Mouse (Mus musculus) CH12.LX (cell line): ENCODE measurements around the gene Prr19. TPM values are rescaled to one million over a fixed set of nuclear protein-coding genes. Genes with fewer than 3 reads are reported as not detected.

Experiments used
- DNase-seq: peaks from one replicate; pipeline ENCODE4 v3.0.0-alpha.2; 2013; ENCODE audit errors: extremely low read depth
- H3K27ac ChIP-seq: 2 replicates; pipeline ENCODE4 v1.5.1; 2012; ENCODE audit warnings: low read depth, mild to moderate bottlenecking, control low read depth, moderate library complexity; ENCODE audit not compliant: insufficient read depth
- H3K27me3 ChIP-seq: replicated peaks from 2 replicates; pipeline ENCODE3; 2012; ENCODE audit warnings: inconsistent platforms
- H3K36me3 ChIP-seq, 2 experiments: replicated peaks in 1 of 2; 2 replicates each; pipeline versions ENCODE3 to v1.6.1; 2012; ENCODE audit warnings: inconsistent platforms in 1 of 2, low read length in 1 of 2, mild to moderate bottlenecking in 1 of 2, mixed read lengths in 1 of 2, moderate library complexity in 1 of 2; ENCODE audit not compliant: control insufficient read depth in 1 of 2, insufficient read depth in 1 of 2
- H3K4me1 ChIP-seq, 2 experiments: 2 replicates each; pipeline ENCODE4 v1.6.1; 2012; ENCODE audit warnings: inconsistent platforms in 1 of 2, moderate library complexity in 1 of 2; ENCODE audit not compliant: insufficient read depth in 2 of 2, control insufficient read depth in 1 of 2
- H3K4me2 ChIP-seq: 2 replicates; pipeline ENCODE4 v1.6.1; 2012; ENCODE audit warnings: low read depth, mild to moderate bottlenecking, control low read depth; ENCODE audit not compliant: poor library complexity, insufficient read depth, severe bottlenecking
- H3K4me3 ChIP-seq, 3 experiments: fragments of 150-350 bp in 1 of 3; sonication (generic) in 1 of 3; replicated peaks in 1 of 3; 2 replicates each; pipeline versions ENCODE3 to v1.5.1; 2011 to 2012; ENCODE audit warnings: low read depth in 2 of 3, low read length in 2 of 3, mild to moderate bottlenecking in 2 of 3, moderate library complexity in 2 of 3, control low read depth in 1 of 3, improper control_type of control experiment in 1 of 3, inconsistent platforms in 1 of 3, mixed read lengths in 1 of 3; ENCODE audit not compliant: poor library complexity in 1 of 3
- H3K79me2 ChIP-seq: replicated peaks from 2 replicates; pipeline ENCODE4 v1.6.1; 2012; ENCODE audit warnings: mild to moderate bottlenecking, moderate library complexity; ENCODE audit not compliant: control insufficient read depth, poor library complexity, insufficient read depth, severe bottlenecking; ENCODE audit errors: extremely low read depth
- H3K9ac ChIP-seq: 2 replicates; pipeline ENCODE4 v1.6.1; 2012; ENCODE audit warnings: low read depth, mild to moderate bottlenecking, control low read depth, moderate library complexity; ENCODE audit not compliant: insufficient read depth
- H3K9me3 ChIP-seq: replicated peaks from 2 replicates; pipeline ENCODE3; 2012; ENCODE audit warnings: low read length, inconsistent platforms, mixed read lengths
- BHLHE40 ChIP-seq: IDR thresholded peaks from 2 replicates; pipeline ENCODE4 v1.6.1; 2011; ENCODE audit warnings: mild to moderate bottlenecking, low read depth, low read length, improper control_type of control experiment
- CHD1 ChIP-seq: IDR thresholded peaks from 2 replicates; pipeline ENCODE4 v1.6.1; 2012; ENCODE audit warnings: low read depth, low read length, improper control_type of control experiment, inconsistent platforms
- CHD2 ChIP-seq: IDR thresholded peaks from 2 replicates; pipeline ENCODE4 v1.6.1; 2011; ENCODE audit warnings: low read length, improper control_type of control experiment
- CTCF ChIP-seq, 2 experiments: IDR thresholded peaks in 1 of 2; conservative IDR thresholded peaks in 1 of 2; 2 replicates each; pipeline ENCODE4 v1.5.1; 2011 to 2012; ENCODE audit warnings: low read depth in 2 of 2, low read length in 2 of 2, improper control_type of control experiment in 1 of 2, inconsistent platforms in 1 of 2, mild to moderate bottlenecking in 1 of 2, moderate library complexity in 1 of 2
- E2F4 ChIP-seq: IDR thresholded peaks from 2 replicates; pipeline ENCODE4 v1.6.1; 2011; ENCODE audit warnings: low read depth, low read length, improper control_type of control experiment; ENCODE audit not compliant: insufficient replicate concordance
- ELF1 ChIP-seq: IDR thresholded peaks from 2 replicates; pipeline ENCODE4 v1.6.1; 2014; ENCODE audit warnings: low read depth, mild to moderate bottlenecking, inconsistent platforms, low read length, improper control_type of control experiment
- EP300 ChIP-seq: IDR thresholded peaks from 2 replicates; pipeline ENCODE4 v1.6.1; 2011; ENCODE audit warnings: low read length, improper control_type of control experiment
- HCFC1 ChIP-seq: IDR thresholded peaks from 2 replicates; pipeline ENCODE4 v1.6.1; 2012; ENCODE audit warnings: low read depth, mild to moderate bottlenecking, inconsistent platforms, low read length, improper control_type of control experiment
- IRF4 ChIP-seq: IDR thresholded peaks from 2 replicates; pipeline ENCODE4 v1.6.1; 2014; ENCODE audit warnings: low read depth, mild to moderate bottlenecking, inconsistent platforms, low read length, improper control_type of control experiment
- JUN ChIP-seq: IDR thresholded peaks from 2 replicates; pipeline ENCODE4 v1.6.1; 2011; ENCODE audit warnings: low read depth, mild to moderate bottlenecking, low read length, improper control_type of control experiment, moderate library complexity; ENCODE audit not compliant: insufficient read depth
- JUND ChIP-seq: conservative IDR thresholded peaks from 2 replicates; pipeline ENCODE4 v1.6.1; 2011; ENCODE audit warnings: low read depth, low read length, improper control_type of control experiment
- MAFK ChIP-seq: IDR thresholded peaks from 2 replicates; pipeline ENCODE4 v1.6.1; 2011; ENCODE audit warnings: low read length, improper control_type of control experiment; ENCODE audit not compliant: insufficient replicate concordance
- MAX ChIP-seq: IDR thresholded peaks from 2 replicates; pipeline ENCODE4 v1.6.1; 2011; ENCODE audit warnings: low read length, improper control_type of control experiment
- MAZ ChIP-seq: IDR thresholded peaks from 2 replicates; pipeline ENCODE4 v1.6.1; 2012; ENCODE audit warnings: low read depth, mild to moderate bottlenecking, inconsistent platforms, low read length, improper control_type of control experiment, moderate library complexity
- MEF2A ChIP-seq: IDR thresholded peaks from 2 replicates; pipeline ENCODE4 v1.6.1; 2014; ENCODE audit warnings: low read depth, mild to moderate bottlenecking, inconsistent platforms, low read length, improper control_type of control experiment, borderline replicate concordance
- MXI1 ChIP-seq: IDR thresholded peaks from 2 replicates; pipeline ENCODE4 v1.6.1; 2011; ENCODE audit warnings: mild to moderate bottlenecking, low read depth, low read length, improper control_type of control experiment
- NELFE ChIP-seq: IDR thresholded peaks from 2 replicates; pipeline ENCODE4 v1.6.1; 2011; ENCODE audit warnings: low read depth, low read length, improper control_type of control experiment
- NRF1 ChIP-seq: IDR thresholded peaks from 2 replicates; pipeline ENCODE4 v1.6.1; 2014; ENCODE audit warnings: low read depth, mild to moderate bottlenecking, inconsistent platforms, low read length, improper control_type of control experiment, moderate library complexity
- PAX5 ChIP-seq: IDR thresholded peaks from 2 replicates; pipeline ENCODE4 v1.6.1; 2012; ENCODE audit warnings: low read length, inconsistent platforms, mixed read lengths
- POLR2AphosphoS2 ChIP-seq: IDR thresholded peaks from 2 replicates; pipeline ENCODE4 v1.6.1; 2011; ENCODE audit warnings: low read depth, low read length, improper control_type of control experiment
- RAD21 ChIP-seq: IDR thresholded peaks from 2 replicates; pipeline ENCODE4 v1.6.1; 2011; ENCODE audit warnings: low read depth, mild to moderate bottlenecking, low read length, improper control_type of control experiment, moderate library complexity
- RCOR1 ChIP-seq: conservative IDR thresholded peaks from 2 replicates; pipeline ENCODE4 v1.6.1; 2012; ENCODE audit warnings: low read depth, mild to moderate bottlenecking, inconsistent platforms, low read length, improper control_type of control experiment
- SIN3A ChIP-seq: IDR thresholded peaks from 2 replicates; pipeline ENCODE4 v1.6.1; 2012; ENCODE audit warnings: low read length, improper control_type of control experiment, inconsistent platforms
- SMC3 ChIP-seq: IDR thresholded peaks from 2 replicates; pipeline ENCODE4 v1.6.1; 2011; ENCODE audit warnings: low read depth, low read length, improper control_type of control experiment
- TBP ChIP-seq: conservative IDR thresholded peaks from 2 replicates; pipeline ENCODE4 v1.6.1; 2011; ENCODE audit warnings: low read depth, low read length, improper control_type of control experiment
- TCF12 ChIP-seq: IDR thresholded peaks from 2 replicates; pipeline ENCODE4 v1.6.1; 2014; ENCODE audit warnings: low read depth, mild to moderate bottlenecking, inconsistent platforms, low read length, improper control_type of control experiment
- UBTF ChIP-seq: IDR thresholded peaks from 2 replicates; pipeline ENCODE4 v1.6.1; 2012; ENCODE audit warnings: low read depth, mild to moderate bottlenecking, inconsistent platforms, low read length, improper control_type of control experiment, moderate library complexity
- USF1 ChIP-seq: IDR thresholded peaks from 2 replicates; pipeline ENCODE4 v1.6.1; 2014; ENCODE audit warnings: low read depth, mild to moderate bottlenecking, inconsistent platforms, low read length, improper control_type of control experiment
- ZC3H11A ChIP-seq: IDR thresholded peaks from 2 replicates; pipeline ENCODE4 v1.6.1; 2012; ENCODE audit warnings: low read depth, mild to moderate bottlenecking, inconsistent platforms, low read length, improper control_type of control experiment
- ZKSCAN1 ChIP-seq: IDR thresholded peaks from 2 replicates; pipeline ENCODE4 v1.6.1; 2012; ENCODE audit warnings: low read depth, inconsistent platforms, low read length, improper control_type of control experiment, borderline replicate concordance
- ZMIZ1 ChIP-seq: IDR thresholded peaks from 2 replicates; pipeline ENCODE4 v1.6.1; 2012; ENCODE audit warnings: low read depth, mild to moderate bottlenecking, inconsistent platforms, low read length, improper control_type of control experiment
- ZNF384 ChIP-seq: IDR thresholded peaks from 2 replicates; pipeline ENCODE4 v1.6.1; 2012; ENCODE audit warnings: low read depth, low read length, improper control_type of control experiment, inconsistent platforms
- dilution Hi-C: fragments of 300-500 bp; cut with MboI; formaldehyde crosslinking; loops from 2 replicates; pipeline ENCODE4 v1.14.3; 2020; ENCODE audit warnings: low sequenced_read_pairs; ENCODE audit not compliant: extremely low pct_unique_long_range_greater_than_20kb, extremely low pct_ligation_motif_present
- in situ Hi-C: fragments of 300-500 bp; cut with MboI; formaldehyde crosslinking; loops from 3 replicates; pipeline ENCODE4 v1.14.3; 2019; ENCODE audit warnings: low sequenced_read_pairs, low pct_ligation_motif_present, low pct_unique_long_range_greater_than_20kb, mixed read lengths
- polyA plus RNA-seq: library from polyadenylated mRNA; unstranded; fragments of >175 nt; gene quantifications from 2 replicates; pipeline ENCODE4 v1.2.1, GENCODE M21; 2012; ENCODE audit warnings: low read depth; ENCODE audit not compliant: insufficient read length
- total RNA-seq, 2 experiments: library from RNA; depleted of rRNA; stranded (reverse); fragments of 300-350 nt in 1 of 2; fragments of >200 nt in 1 of 2; gene quantifications; 2 replicates each; pipeline ENCODE4 v1.2.3; 2012 to 2014

The Prr19 gene
- total and polyA plus RNA-seq, 3 experiments = not detected

GRCm38 (mm10) chr7:25278341-25279075 lies 22.7 kb upstream of the Prr19 start (continued):
- TF ChIP-seq IRF4 (no peak; the same call in 1 of the 2 replicates), ZC3H11A (0 out of 2 replicates have a peak, but pooled peaks have one; percentile 12), TBP (peak; percentile 54; the same call in 1 of the 2 replicates), ELF1 (no peak; the same call in none of the 2 replicates), EP300 (no peak), MAFK (no peak), HCFC1 (peak; percentile 59)

- in situ Hi-C loops (loop anchor here (5.0 to 10.0 kb wide), 3 partner anchors 37 to 147 kb away; no protein-coding TSS in a partner anchor), dilution Hi-C loops (no loop called here)
- Histone ChIP-seq H3K4me3 (peak overlapping the region; percentile 40 to 57 (median 56)), H3K9me3 (no peaks in the 10 kb centered on the region), H3K4me2 (peak overlapping the region; percentile 79), H3K9ac (peak overlapping the region; percentile 46), H3K27ac (peak overlapping the region; percentile 72), H3K79me2 (peaks cover 9% of the 10 kb centered on the region), H3K36me3 (peaks cover 0 to 21% of the 10 kb centered on the region in 2 experiments), H3K4me1 (peaks cover 47 to 78% of the 10 kb centered on the region in 2 experiments), H3K27me3 (no peaks in the 10 kb centered on the region)
- no peak; the same call in 1 of the 2 replicates for TF ChIP-seq ZMIZ1
- peak; percentile 67 for TF ChIP-seq CHD2
- no peak for TF ChIP-seq TCF12
- no peak for TF ChIP-seq JUND
- no peak for TF ChIP-seq POLR2AphosphoS2
- TF ChIP-seq NELFE = no peak
- TF ChIP-seq TBP = no peak
- TF ChIP-seq JUN = no peak
- TF ChIP-seq RCOR1 = no peak
- TF ChIP-seq E2F4 = no peak
- TF ChIP-seq ZKSCAN1 = no peak
- no peak for TF ChIP-seq MAX
- TF ChIP-seq RAD21 = peak; percentile 32
- TF ChIP-seq UBTF = peak; percentile 70; the same call in 1 of the 2 replicates
- peak; percentile 18 for TF ChIP-seq SIN3A
- TF ChIP-seq ZNF384 = no peak
- TF ChIP-seq MEF2A = peak; percentile 81
- peak; percentile 36; the same call in 1 of the 2 replicates for TF ChIP-seq EP300
- no peak for TF ChIP-seq USF1
- TF ChIP-seq MXI1 = peak; percentile 39; the same call in 1 of the 2 replicates
- no peak for TF ChIP-seq NRF1
- TF ChIP-seq IRF4 = peak; percentile 61; the same call in 1 of the 2 replicates
- peak in 1 of 2 experiments; percentile 63; a peak in 2 of 4 replicates for TF ChIP-seq CTCF (conservative IDR thresholded peaks at IDR 0.05 in 1 of 2, IDR thresholded peaks at IDR 0.05 in 1 of 2; ENCODE audit: low read depth in 2 of 2, low read length in 2 of 2)
- TF ChIP-seq ELF1 = peak; percentile 6; the same call in 1 of the 2 replicates
- TF ChIP-seq HCFC1 = no peak; the same call in 1 of the 2 replicates
- TF ChIP-seq CHD1 = no peak; the same call in 1 of the 2 replicates
- 0 out of 2 replicates have a peak, but pooled peaks have one; percentile 10 for TF ChIP-seq MAZ
- peak; percentile 69 for TF ChIP-seq BHLHE40
- peak; percentile 48 for TF ChIP-seq SMC3
- TF ChIP-seq PAX5 = no peak
- no peak for TF ChIP-seq MAFK
- DNase-seq = peak; percentile 80
These were observed 21.9 kb upstream of the Prr19 start for GRCm38 (mm10) chr7:25279076-25279860.
